ENCODE assay signal across 8 mouse cellular contexts in the genomic region with DNA sequence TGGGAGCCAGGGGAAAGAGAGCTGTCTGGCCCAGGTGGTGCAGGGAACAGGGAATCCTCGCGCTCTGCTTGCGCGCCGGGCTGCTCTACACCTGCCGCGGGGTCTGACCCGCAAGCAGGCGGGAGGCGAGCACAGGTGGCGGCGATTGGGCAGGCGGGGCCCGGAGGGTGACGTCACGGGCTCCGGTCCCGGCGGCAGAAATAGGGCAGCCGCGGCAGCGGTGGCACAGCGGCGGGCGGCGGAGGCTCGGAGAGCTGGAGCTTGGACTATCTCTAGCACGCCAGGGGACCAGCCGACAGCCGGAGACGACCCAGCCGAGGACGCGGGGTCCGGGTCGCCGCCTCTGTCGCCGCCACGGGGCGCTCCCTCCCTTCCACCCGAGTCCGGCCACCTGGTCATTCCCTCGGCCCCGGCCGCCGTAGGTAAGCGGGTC. TPM values are rescaled to one million over a fixed set of nuclear protein-coding genes. Genes with fewer than 3 reads are reported as not detected.
DNase-seq lines count a peak whose midpoint lies in the region; ATAC-seq and TF ChIP-seq lines count a peak whose summit lies in the region.

Gene Fstl4, plus strand, starts transcription at position 174 of the 433 bp plus-strand sequence.

- peaks cover 57% of the 10 kb centered on the region for H3K27me3 ChIP-seq in embryonic facial prominence, embryonic 14.5 days (replicated peaks; ENCODE audit: control insufficient read depth, insufficient read depth, low read length)
- peaks cover 56% of the 10 kb centered on the region for H3K27me3 ChIP-seq in hindbrain, embryonic 12.5 days
- peaks cover 23% of the 10 kb centered on the region for H3K27me3 ChIP-seq in small intestine, adult 2 months (ENCODE audit: control insufficient read depth, insufficient read depth, low read length)

- DNase-seq in right cerebral cortex, adult 18-20 months: peak; percentile 74
- DNase-seq in right cerebral cortex, postnatal 4 days: no peak
- peak; percentile 25 for DNase-seq in embryonic facial prominence, embryonic 14.5 days (ENCODE audit: low spot score)
- DNase-seq in layer of hippocampus, postnatal 25 days (ENCODE audit: extremely low spot score in 1 of 2, low spot score in 1 of 2): peak; percentile 34 to 35
- peak; percentile 32 for DNase-seq in lung, postnatal 10 days
- no peak for DNase-seq in B cell, adult 2 months

- 0% methylated on average over 3 of the region's 48 CpGs for WGBS in embryonic facial prominence, embryonic 14.5 days
- WGBS in hindbrain, embryonic 12.5 days: under 1% methylated on average over 40 of the region's 48 CpGs
- WGBS in small intestine, adult 2 months: 1% methylated on average over 44 of the region's 48 CpGs

- H3K4me3 ChIP-seq in embryonic facial prominence, embryonic 14.5 days (ENCODE audit: low read depth, low read length): peak within 1 kb of the TSS; percentile 53
- H3K4me3 ChIP-seq in hindbrain, embryonic 12.5 days: peak within 1 kb of the TSS; percentile 59
- peak within 1 kb of the TSS; percentile 61 for H3K4me3 ChIP-seq in small intestine, adult 2 months (ENCODE audit: low read depth, low read length)

- TF ChIP-seq POLR2A in small intestine, adult 2 months (IDR thresholded peaks at IDR 0.05; ENCODE audit: low read depth, low read length): no peak

- no peaks in the 10 kb centered on the region for H3K36me3 ChIP-seq in embryonic facial prominence, embryonic 14.5 days (ENCODE audit: control insufficient read depth, insufficient read depth, low read length)
- H3K36me3 ChIP-seq in hindbrain, embryonic 12.5 days: no peaks in the 10 kb centered on the region
- H3K36me3 ChIP-seq in small intestine, adult 2 months (ENCODE audit: control insufficient read depth, insufficient read depth, low read length): no peaks in the 10 kb centered on the region

- no peak for TF ChIP-seq CTCF in small intestine, adult 2 months (IDR thresholded peaks at IDR 0.05; ENCODE audit: extremely low read depth, insufficient read length, insufficient replicate concordance, low read depth, low read length)

- no peaks in the 10 kb centered on the region for H3K9me3 ChIP-seq in embryonic facial prominence, embryonic 14.5 days (ENCODE audit: control insufficient read depth, low read length)
- no peaks in the 10 kb centered on the region for H3K9me3 ChIP-seq in hindbrain, embryonic 12.5 days (replicated peaks)

- ATAC-seq in embryonic facial prominence, embryonic 14.5 days (ENCODE audit: low read depth): peak; percentile 56; the same call in 1 of the 2 replicates
- ATAC-seq in hindbrain, embryonic 12.5 days (ENCODE audit: low FRiP score): peak; percentile 50

- peaks cover 9% of the 10 kb centered on the region; the same call in 1 of the 2 replicates for H3K4me1 ChIP-seq in embryonic facial prominence, embryonic 14.5 days (ENCODE audit: control insufficient read depth, insufficient read depth, low read length)
- H3K4me1 ChIP-seq in hindbrain, embryonic 12.5 days: peaks cover 19% of the 10 kb centered on the region
- H3K4me1 ChIP-seq in small intestine, adult 2 months (ENCODE audit: control insufficient read depth, insufficient read depth, insufficient read length, low read length): peaks cover 3% of the 10 kb centered on the region; the same call in 1 of the 2 replicates

- no peak within 1 kb of the TSS for H3K27ac ChIP-seq in embryonic facial prominence, embryonic 14.5 days (replicated peaks; ENCODE audit: low read depth, low read length)
- no peak within 1 kb of the TSS for H3K27ac ChIP-seq in hindbrain, embryonic 12.5 days
- no peak within 1 kb of the TSS for H3K27ac ChIP-seq in small intestine, adult 2 months (ENCODE audit: insufficient read depth, low read depth, low read length)

- H3K4me2 ChIP-seq in embryonic facial prominence, embryonic 14.5 days (ENCODE audit: low read depth, low read length): peak within 1 kb of the TSS; percentile 99
- H3K4me2 ChIP-seq in hindbrain, embryonic 12.5 days (replicated peaks): peak within 1 kb of the TSS; percentile 99

- peak within 1 kb of the TSS; percentile 59 for H3K9ac ChIP-seq in embryonic facial prominence, embryonic 14.5 days (ENCODE audit: low read depth, low read length)
- H3K9ac ChIP-seq in hindbrain, embryonic 12.5 days: peak within 1 kb of the TSS; percentile 65

RNA-seq across cellular contexts. Expression of gene Fstl4, which starts in this region (rescaled TPM):
- 2.9 TPM in 2 replicates for polyA plus RNA-seq in embryonic facial prominence, embryonic 14.5 days (2014; fragmentation: Nextera tagmentation; extraction: Ambion mirVana)
- 5.3 and 5.6 TPM in 2 replicates for polyA plus RNA-seq in hindbrain, embryonic 12.5 days (2016; fragmentation: Nextera tagmentation; extraction: Ambion mirVana)
- 10 to 100 TPM; 12.4 to 13.9 TPM for total RNA-seq in layer of hippocampus, postnatal 25 days (2021)
- 0.49 and 1.3 TPM in 2 replicates for polyA plus RNA-seq in small intestine, adult 2 months (2012; rRNA removed)

Comparison
In these comparisons a context has a peak if more than half of its experiments do, and no peak if none do; other contexts are left out.
1. DNase-seq: peak in right cerebral cortex, adult 18-20 months (single experiment), embryonic facial prominence, embryonic 14.5 days (single experiment), layer of hippocampus, postnatal 25 days (2 of 2) and lung, postnatal 10 days (single experiment); none in right cerebral cortex, postnatal 4 days (single experiment) and B cell, adult 2 months (0 of 2).
2. Peak in every context shown above with its lines, with median percentiles within 50 percentile points of each other: H3K4me3 ChIP-seq.